Mouse (Mus musculus) left cerebral cortex, adult 8-10 months (tissue): Measurements from ENCODE around the gene Elf2. TPM values are rescaled to one million over a fixed set of nuclear protein-coding genes. Genes with fewer than 3 reads are reported as not detected.

Experiments
- DNase-seq, 2 experiments: peaks; one replicate each; pipeline ENCODE4 v3.0.0; 2022; ENCODE audit warnings: low spot score in 2 of 2
- total RNA-seq, 4 experiments: library from RNA; stranded (reverse); gene quantifications; 2 replicates each; pipeline ENCODE4 v1.2.4; 2022

The Elf2 gene
- 10 to 100 TPM; 57.8 to 67.7 (median 60.8) TPM for total RNA-seq

DNA sequence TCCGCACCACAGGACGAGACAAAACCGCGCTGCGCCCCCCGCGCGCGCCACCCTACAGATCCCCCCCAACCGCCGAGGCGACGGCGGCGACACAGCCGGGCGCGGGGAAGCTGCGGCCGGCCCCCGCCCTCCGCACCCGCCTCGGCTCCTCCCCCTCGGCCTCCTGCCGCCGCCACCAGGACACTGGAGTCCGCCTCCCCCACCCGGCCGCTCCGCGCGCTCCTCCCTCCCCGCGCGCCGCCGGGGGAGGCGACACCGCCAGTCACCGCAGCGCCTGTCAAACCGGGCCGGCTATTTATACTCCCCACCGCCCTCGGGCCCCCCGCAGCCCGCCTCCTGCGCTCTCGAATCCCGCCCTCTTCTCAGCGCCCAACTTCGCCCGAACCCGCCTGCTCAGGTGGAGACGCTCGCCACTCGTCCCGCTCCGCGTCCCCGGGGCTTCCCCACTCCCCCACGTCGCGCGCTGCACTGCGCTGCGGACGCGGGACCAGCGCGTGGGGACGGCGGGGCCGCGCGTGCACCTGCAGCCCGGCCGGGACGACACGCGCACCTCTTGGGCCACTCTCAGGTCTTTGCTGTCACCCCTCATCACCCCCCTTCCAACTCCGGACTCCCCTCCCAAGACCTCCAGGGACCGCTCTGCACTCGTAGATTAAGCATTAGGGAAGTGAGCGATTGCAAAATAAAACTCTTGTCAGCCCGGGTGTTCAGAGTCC, at the start of gene Elf2:
TSS of gene Elf2 (minus strand) at position 112 of the 716 bp plus-strand sequence.
- DNase-seq = peak in 1 of 2 experiments; percentile 81

DNA sequence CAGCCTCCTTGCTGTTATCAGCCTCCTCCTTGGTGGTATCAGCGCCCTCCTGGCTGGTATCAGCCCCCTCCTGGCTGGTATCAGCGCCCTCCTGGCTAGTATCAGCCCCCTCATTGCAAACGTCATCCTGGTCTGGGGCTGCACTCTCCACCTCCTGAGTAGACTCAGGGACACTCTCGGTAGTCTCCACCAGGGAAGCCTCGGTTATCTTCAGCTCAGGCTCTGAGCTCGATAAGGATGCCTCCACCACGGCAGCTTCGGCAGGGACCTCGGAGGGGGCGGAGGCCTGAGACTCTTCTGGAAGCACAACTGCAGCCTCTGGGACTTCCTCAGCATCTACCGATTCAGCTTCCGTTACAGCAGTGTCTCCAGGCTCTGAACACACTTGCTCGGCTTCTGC, 48.4 kb upstream of the Elf2 start:
- DNase-seq = no peak

DNA sequence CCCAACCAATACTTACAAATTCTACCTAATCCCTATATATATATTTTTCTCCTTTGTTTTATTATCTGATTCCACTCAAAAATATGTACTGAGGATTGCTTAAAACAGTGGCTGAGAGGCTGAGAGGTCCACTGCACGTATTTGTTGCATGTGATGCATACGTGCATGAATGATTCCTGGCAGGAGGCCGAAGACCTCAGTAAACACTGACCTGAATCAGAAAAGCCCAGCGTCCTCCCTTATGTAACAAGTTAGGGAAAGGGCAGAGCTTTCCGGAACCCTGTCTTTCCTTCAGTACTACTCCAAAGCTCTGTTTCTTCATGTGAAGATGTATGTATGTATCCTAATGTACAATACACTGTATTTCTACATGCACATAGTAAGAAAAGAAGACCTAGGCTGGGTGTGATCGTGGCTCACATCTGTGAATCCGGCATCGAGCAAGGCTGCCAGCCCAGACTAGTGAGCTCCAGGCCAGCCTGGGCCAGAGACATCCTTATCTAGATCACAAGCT, 47.5 kb upstream of the Elf2 start:
- DNase-seq = no peak

DNA sequence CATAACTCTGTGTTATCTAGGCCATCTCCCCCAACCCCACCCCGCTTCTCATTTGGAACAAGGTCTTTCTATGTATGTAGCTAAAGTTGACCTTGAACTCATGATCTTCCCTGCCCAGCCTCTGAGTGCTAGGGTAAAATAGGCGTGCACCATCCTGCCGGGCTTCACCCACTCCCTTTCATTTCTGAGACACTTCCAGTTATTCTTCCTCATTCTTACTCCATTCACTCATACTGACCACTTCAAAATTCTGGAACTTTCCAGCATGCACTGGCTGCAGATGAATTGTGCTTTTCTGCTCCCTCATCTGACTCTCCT, 46.6 kb upstream of the Elf2 start:
- no peak for DNase-seq

DNA sequence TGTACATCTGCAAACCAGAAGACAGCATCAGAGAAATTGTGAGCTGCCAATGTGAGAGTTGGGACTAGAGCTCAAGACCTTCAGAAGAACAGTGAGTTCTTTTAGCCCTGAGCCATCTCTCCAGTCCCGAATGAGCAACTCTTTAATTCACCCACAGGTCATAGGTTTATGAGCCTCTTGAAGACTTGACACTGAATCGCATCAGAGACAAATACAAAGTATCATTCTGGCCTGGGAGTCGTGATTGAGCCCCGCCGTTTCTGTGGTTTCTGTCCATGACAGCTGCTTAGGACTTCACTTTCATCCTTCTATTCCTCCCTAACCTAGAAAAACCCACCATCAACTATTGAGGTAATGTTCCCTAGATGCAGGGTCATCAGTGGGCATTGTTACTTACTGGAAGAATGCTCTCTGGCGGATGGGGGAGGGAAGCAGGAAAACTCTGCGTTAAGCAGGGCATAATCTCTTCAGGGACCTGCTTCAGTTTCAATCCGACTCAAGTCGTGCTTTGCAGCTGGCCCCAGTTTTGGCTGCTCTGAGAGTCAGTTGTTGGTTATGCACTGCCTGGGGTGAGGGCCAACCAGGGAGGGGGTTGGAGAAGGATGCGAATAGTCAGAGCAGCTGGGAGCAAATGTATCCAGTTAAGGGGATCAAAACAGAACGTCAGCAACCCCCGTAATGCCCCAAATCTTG, 46.1 kb upstream of the Elf2 start:
- no peak for DNase-seq

DNA sequence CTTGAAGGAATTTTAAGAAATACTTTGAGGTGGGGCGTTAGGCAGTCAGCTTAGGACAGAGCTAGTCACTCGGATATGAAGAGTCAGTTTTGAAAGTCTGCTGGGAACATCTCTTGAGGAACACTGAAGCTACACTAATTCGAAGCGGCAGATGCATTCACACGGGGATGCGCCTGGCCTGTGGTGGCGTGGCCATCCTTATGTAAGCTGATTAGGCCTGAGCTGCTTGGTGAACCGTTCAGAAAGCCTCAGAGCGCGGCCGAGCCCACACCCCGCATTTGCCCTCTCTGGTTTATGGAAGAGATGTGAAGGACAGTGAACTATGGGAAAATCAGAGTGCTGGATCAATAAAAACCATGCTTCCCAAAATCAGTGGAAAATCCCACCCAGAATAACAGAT, 42.9 kb upstream of the Elf2 start:
- no peak for DNase-seq

DNA sequence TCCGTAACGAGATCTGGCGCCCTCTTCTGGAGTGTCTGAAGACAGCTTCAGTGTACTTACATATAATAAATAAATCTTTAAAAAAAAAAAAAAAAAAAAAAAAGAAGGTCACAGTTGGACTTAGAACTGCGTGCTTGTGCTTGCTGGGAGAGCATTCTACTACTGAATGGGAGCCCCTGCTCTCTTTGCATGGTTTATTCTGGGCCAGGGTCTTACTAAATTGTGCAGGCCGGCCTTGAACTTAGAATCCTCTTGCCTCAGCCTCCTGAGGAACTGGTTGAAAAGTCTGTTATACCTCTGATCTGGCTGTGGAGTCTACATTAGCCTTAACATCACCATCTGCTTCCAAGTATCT, 40.2 kb upstream of the Elf2 start:
- DNase-seq = no peak

DNA sequence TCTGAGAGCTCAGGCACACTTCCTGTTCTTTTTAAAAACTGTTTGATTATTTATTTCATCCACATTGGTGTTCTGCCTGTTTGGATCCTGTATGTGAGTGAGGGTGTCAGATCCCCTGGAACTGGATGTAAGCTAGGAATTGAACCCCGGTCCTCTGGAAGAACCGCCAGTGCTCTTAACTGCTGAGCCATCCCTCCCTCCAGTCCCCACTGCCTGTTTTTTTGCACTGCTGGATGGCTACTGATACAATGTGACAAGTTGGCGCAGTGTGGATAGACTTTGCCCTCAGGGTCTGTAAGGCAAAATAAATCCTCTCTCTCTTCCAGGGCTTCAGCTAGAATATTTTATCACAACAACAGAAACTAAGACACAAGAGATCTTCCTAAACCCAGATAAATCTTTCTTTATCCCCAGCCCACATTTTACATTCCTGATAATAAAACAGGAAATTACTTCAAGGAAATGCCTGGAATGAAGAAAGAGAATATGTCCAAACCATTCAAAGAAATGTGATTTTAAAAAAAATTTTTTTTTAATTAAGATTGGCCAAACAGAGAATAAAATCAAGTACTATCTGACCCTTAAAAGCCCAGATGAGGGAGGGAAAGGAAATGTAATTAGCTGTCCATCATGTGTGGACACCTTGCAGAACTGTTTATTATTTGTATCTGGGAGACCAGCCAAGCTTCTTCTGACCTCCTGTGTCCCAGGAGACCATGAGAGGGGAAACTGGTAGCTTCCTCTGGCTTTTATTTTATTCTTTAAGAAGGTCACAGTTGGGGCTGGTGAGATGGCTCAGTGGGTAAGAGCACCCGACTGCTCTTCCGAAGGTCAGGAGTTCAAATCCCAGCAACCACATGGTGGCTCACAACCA, 39.6 kb upstream of the Elf2 start:
- no peak for DNase-seq

DNA sequence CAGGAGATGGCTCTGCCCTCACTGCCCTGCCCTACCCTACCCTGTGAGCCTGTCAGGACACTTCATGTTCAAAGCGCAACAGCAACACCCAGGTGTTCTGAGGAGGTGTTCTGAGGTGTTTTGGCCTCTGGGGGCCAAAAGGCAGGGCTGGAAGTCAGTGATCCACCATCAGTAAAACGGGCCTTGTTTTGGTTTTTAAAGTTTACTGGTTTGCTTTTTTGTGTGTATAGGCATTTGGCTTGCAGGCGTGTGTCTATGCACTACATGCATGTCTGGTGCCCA, 38.1 kb upstream of the Elf2 start:
- no peak for DNase-seq

DNA sequence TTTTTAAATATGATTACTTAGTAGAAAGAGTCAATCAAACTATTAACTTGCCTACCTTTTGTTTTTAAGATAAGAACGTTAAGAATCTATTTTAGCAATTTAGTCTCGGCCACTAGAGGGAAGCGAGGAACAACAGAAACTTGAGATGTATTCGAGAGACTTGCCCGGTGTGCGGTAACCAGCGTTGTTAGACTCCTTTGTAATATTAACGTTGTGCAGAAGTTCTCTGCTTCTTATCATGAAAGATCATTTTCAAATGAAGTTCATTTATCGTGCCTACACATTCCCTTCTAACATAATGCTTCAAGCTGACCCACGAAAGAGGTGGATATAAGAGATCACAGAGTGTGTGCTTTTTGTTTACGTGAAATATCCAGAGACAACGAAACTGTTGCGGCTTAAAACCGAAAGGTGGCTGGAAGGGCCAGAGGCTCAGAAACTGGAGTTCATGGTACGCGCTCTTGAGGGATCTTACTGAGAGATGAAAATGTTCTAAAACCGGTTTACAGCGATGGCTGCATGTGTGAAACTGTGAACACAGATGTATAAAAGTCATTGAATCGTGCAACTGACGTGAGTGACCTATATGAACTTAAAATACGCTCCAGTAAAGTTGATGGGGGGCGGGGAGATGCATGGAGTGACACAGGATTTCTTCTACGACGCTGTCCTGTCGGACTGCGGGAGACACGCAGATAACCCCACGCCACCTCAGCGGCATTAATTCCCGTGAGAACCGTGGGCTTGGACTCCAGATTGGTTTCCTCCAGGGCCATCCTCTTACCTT, 37.6 kb upstream of the Elf2 start:
- DNase-seq = no peak

DNA sequence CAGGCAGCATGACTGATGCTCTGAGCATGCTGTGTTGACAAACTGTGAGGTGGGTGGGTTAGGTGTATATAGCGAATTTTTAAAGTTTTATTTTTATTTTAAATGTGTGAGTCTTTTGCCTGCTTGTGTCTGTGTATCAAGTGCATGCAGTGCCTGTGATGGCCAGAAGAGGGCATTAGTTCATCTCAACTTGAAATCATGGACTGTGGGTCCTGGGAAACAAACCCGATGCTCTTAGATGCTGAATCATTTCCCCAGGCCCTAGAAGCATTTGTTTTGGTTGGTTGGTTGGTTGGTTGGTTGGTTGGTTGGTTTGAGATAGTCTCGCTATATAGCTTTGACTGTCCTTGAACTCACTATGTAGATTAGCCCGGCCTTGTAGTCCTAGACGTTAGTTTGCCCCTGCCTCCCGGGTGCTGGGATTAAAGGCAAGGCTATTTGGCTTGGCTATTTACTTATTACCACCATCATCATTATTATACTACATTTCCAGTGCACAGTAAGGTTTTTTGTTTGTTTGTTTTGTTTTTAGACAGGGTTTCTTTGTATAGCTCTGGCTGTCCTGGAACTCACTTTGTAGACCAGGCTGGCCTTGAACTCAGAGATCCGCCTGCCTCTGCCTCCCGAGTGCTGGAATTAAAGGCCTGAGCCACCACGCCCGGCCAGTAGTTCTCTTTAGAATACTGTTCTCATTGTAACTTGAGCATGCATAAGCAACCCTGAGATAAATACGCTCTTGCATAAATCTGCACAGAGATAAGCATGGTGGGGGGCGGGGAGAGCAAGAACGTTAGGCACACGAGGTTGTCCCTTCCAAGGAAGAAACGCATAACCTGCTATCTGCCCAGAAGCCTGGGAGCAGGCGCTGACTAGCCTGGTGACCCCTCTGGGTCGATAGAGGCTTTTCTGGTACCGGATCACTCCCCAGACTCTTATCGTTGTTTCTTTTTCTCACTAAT, 35.1 kb upstream of the Elf2 start:
- DNase-seq = no peak

DNA sequence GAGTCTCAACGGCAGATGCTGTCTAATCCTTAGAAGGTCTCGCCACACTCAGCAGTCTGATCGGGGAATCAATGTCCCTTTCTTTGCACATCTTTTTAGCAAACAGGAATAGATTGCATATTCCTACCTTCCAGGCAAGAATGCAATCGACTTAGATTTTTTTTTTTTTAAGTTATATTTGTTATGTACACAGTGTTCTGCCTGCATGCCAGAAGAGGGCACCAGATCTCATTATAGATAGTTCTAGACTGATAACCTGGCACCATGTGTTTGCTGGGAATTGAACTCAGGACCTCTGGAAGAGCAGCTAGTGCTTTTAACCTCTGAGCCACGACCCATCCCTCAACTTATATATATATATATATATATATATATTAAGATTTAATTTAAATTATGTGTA, 33.1 kb upstream of the Elf2 start:
- no peak for DNase-seq

DNA sequence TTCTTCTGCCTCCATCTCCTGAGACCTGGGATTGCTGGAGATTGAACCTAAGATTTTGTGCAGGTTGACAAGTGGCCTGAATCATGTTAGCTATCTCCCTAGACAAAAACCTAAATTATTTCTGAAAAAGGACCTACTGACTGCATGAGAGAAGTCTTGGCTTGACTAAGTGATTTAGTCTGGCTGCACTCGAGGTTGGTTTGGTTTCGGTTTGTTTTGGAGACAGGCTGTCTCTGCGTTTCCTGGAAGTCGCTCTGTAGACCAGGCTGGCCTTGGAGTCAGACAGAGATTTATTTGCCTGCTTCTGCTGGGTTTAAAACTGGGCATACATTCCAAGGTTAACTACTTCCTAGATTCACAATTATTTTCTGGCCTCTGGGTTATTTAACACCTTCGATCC, 32.4 kb upstream of the Elf2 start:
- no peak for DNase-seq

DNA sequence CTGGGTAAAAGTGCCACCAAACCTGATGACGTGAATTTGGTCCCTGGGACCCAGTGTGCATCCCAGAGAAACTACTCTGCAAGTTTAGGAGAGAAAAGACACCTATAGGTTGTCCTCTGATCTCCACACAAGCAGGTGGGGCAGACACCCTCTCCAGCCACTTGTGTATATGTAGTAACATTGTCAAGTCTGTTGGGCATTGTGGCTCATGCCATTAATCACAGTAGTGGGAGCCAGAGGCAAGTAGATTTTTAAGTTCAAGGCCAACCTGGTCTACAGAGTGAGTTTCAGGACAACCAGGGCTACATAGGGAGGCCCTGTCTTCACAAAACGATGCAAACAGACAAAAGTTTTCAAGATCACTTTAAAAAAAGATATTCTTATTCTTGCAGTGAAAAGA, 31.4 kb upstream of the Elf2 start:
- DNase-seq = no peak

DNA sequence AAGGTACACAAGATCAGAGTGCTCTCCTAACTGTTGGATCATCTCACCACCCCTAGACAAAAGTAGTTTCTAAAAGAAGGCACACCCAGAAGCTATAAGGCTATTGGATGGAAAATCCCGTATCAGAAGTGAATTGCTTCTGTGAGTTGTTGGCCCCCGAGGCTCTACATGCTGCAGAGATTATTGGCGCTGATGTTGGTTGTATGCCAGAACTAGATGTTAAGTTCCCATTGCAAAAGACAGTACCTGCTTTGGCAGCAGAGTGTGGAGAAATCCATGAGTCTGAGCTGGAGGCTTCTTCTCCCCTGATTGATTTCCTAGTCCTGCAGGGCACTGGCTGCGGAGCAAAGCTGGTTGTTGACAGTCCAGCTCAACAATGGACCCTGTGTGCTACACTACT, 27.5 kb upstream of the Elf2 start:
- no peak for DNase-seq

DNA sequence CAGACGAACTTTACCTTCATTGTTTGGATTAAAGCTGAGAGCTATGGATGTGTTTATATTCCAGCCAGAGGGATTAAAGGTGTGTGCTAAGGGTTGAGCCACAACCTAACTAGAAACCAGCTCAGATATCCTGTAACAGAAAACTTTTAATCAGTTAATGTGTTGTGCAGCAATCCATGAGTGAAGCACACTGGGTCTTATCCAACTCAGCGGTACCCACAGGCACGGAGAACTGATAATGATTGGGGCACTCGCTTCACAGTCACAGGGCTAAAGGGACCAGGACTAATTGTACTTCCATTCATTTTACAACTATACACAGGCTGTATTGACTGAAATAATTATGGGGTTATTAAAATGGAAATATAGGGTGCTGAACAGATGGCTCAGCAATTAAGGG, 26.5 kb upstream of the Elf2 start:
- DNase-seq = no peak

DNA sequence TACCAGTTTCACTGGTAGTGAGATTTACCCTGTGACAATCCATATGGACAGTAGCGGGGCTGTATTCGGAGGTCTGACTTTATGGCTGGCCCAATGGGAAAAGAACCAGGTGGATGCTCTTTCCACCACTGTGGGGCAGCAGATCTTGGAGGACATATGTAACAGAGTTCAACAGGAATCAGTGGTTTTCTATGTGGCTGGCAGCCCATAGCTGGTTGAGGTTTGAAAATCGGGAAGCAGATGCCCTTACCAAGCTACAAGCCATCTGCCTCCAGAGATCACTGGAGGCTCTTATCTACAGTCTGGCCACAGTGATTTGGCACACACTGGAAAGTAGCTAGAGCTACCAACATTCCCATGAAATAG, 25.0 kb upstream of the Elf2 start:
- no peak for DNase-seq

DNA sequence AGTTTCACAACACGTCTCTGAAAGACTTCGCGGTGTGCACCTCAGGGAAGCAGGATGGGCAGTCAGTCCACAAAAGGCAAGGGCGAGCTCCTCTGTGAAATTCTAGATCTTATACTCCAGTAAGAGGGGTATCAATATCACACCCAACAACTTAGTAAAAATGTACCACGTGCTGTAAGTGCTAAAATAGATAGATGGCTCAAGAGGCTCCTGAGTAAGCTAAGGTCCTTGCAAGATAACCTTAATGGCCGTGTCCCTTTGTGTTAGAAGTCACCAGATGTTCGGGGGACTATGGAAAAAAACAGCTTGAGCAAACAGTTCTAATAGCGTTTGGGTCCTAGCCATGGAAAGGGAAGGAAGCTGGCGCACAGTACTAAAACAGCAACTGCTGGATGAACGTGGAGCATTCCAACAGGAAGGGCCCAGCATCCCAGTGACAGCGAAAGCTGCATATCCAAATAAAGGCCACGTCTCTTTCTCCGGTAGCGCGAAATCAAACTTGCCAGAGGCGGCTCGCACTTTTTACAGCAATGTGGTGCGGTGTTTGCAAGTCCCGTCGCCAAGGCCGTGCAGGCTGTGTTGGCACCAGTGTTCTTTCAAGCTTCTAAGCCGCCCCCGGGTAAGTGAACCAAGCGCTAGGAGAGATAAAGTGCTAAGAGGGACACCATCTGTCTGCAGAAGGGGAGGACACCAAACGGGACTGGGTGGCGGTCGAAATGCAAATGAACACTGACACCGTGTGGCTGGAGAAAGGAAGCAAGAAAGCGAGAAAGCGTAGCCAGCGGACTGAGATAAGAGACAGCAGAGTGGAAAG, 24.4 kb upstream of the Elf2 start:
- DNase-seq = peak; percentile 51 to 89

DNA sequence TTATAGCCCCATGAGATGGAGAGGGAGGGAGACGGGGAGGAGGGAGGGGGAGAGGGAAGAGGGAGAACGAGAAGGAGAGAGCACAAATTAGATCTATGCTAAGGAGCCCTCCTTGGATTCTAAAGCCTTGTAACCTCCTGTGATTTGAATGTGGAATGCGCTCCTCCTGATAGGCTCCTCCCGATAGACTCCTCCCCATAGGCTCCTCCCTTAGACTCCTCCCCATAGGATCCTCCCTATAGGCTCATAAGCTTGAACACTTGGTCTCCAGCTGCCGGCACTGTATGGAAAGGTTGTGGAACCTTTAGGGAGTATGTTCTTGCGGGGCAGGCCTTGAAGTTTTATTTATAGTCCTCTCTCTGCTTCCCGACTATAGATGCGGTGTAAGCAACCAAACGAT, 20.6 kb upstream of the Elf2 start:
- DNase-seq = no peak
